Mouse (Mus musculus): ENCODE data around the gene Thrb. TPM values are rescaled to one million over a fixed set of nuclear protein-coding genes. Genes with fewer than 3 reads are reported as not detected.
A peak's percentile ranks its signal among the peaks of the same experiment; 100 is the strongest.

Thrb gene
- polyA plus RNA-seq, 1 experiment from 2014 or later: 0.70 TPM

- WGBS: 13% methylated on average over 2 of the region's 2 CpGs
These were observed 71.0 kb downstream of the Thrb start for GRCm38 (mm10) chr14:17731020-17731419.

GRCm38 (mm10) chr14:17733077-17733778 lies 73.2 kb downstream of the Thrb start:
- Histone ChIP-seq H3K27me3 (ENCODE audit: insufficient read depth, low read length) (no peaks in the 10 kb centered on the region), H3K9ac (no peak overlapping the region), H3K4me3 (ENCODE audit: low read depth, low read length) (no peak overlapping the region), H3K27ac (ENCODE audit: low read depth) (no peak overlapping the region), H3K9me3 (ENCODE audit: low read depth, low read length) (no peaks in the 10 kb centered on the region), H3K4me1 (ENCODE audit: insufficient read depth) (no peaks in the 10 kb centered on the region), H3K36me3 (ENCODE audit: insufficient read depth) (no peaks in the 10 kb centered on the region), H3K4me2 (no peak overlapping the region)
- DNase-seq: no peak
- no peak for TF ChIP-seq CTCF (IDR thresholded peaks at IDR 0.05; ENCODE audit: low read depth)
- ATAC-seq (ENCODE audit: insufficient read depth): no peak
- 84% methylated on average over 2 of the region's 2 CpGs for WGBS

More at GRCm38 (mm10) chr14:17731020-17731419, 71.0 kb downstream of the Thrb start:
- Histone ChIP-seq H3K27me3 (ENCODE audit: insufficient read depth, low read length) (no peaks in the 10 kb centered on the region), H3K9me3 (ENCODE audit: low read depth, low read length) (no peaks in the 10 kb centered on the region), H3K36me3 (ENCODE audit: insufficient read depth) (no peaks in the 10 kb centered on the region), H3K27ac (ENCODE audit: low read depth) (no peak overlapping the region), H3K4me1 (ENCODE audit: insufficient read depth) (no peaks in the 10 kb centered on the region), H3K4me3 (ENCODE audit: low read depth, low read length) (no peak overlapping the region), H3K4me2 (no peak overlapping the region), H3K9ac (no peak overlapping the region)
- no peak for ATAC-seq (ENCODE audit: insufficient read depth)
- no peak for DNase-seq
- no peak for TF ChIP-seq CTCF (IDR thresholded peaks at IDR 0.05; ENCODE audit: low read depth)

GRCm38 (mm10) chr14:17733779-17734137 lies 73.7 kb downstream of the Thrb start:
- 82% methylated on average over 2 of the region's 2 CpGs for WGBS
- TF ChIP-seq CTCF (IDR thresholded peaks at IDR 0.05; ENCODE audit: low read depth): no peak
- no peaks in the 10 kb centered on the region for H3K9me3 ChIP-seq (ENCODE audit: low read depth, low read length)
- H3K4me2 ChIP-seq: no peak overlapping the region
- no peaks in the 10 kb centered on the region for H3K4me1 ChIP-seq (ENCODE audit: insufficient read depth)
- H3K4me3 ChIP-seq (ENCODE audit: low read depth, low read length): no peak overlapping the region
- H3K36me3 ChIP-seq (ENCODE audit: insufficient read depth): no peaks in the 10 kb centered on the region
- ATAC-seq (ENCODE audit: insufficient read depth): no peak
- DNase-seq: no peak
- H3K9ac ChIP-seq: no peak overlapping the region
- no peak overlapping the region for H3K27ac ChIP-seq (ENCODE audit: low read depth)
- no peaks in the 10 kb centered on the region for H3K27me3 ChIP-seq (ENCODE audit: insufficient read depth, low read length)

DNA sequence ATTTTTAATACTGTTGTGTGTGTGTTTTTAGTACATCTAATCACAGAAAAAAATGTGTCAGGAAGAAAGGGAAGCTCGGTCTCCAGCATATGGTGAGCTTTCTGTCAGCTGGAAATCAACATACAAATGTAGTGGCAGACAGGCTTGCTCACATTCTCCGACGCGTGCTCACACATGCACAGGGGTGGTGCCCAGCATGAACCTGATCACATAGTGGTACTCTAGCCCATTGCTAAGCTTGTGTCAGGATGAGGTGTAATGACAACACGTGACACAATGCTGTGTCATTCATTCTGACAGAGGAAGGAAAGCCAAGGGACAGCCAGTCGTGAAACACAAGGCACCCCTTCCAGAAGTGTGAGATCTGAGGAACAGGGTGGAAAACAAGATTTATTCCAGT lies 75.4 kb downstream of the Thrb start:
- no peak overlapping the region for H3K27ac ChIP-seq (ENCODE audit: low read depth)
- no peaks in the 10 kb centered on the region for H3K36me3 ChIP-seq (ENCODE audit: insufficient read depth)
- 67% methylated on average over 6 of the region's 6 CpGs for WGBS
- H3K27me3 ChIP-seq (ENCODE audit: insufficient read depth, low read length): no peaks in the 10 kb centered on the region
- DNase-seq: no peak
- no peaks in the 10 kb centered on the region for H3K4me1 ChIP-seq (ENCODE audit: insufficient read depth)
- TF ChIP-seq CTCF (IDR thresholded peaks at IDR 0.05; ENCODE audit: low read depth): no peak
- H3K9me3 ChIP-seq (ENCODE audit: low read depth, low read length): no peaks in the 10 kb centered on the region
- no peak overlapping the region for H3K4me2 ChIP-seq
- no peak overlapping the region for H3K9ac ChIP-seq
- H3K4me3 ChIP-seq (ENCODE audit: low read depth, low read length): no peak overlapping the region
- ATAC-seq (ENCODE audit: insufficient read depth): no peak

- Histone ChIP-seq H3K9me3 (ENCODE audit: low read depth, low read length) (no peaks in the 10 kb centered on the region), H3K4me3 (ENCODE audit: low read depth, low read length) (no peak overlapping the region), H3K27me3 (ENCODE audit: insufficient read depth, low read length) (no peaks in the 10 kb centered on the region), H3K4me1 (ENCODE audit: insufficient read depth) (0 out of 2 replicates have a peak, but pooled peaks cover 4% of the 10 kb centered on the region), H3K9ac (no peak overlapping the region), H3K36me3 (ENCODE audit: insufficient read depth) (no peaks in the 10 kb centered on the region), H3K27ac (ENCODE audit: low read depth) (no peak overlapping the region), H3K4me2 (no peak overlapping the region)
- WGBS: 35% methylated on average over 3 of the region's 3 CpGs
- no peak for TF ChIP-seq CTCF (IDR thresholded peaks at IDR 0.05; ENCODE audit: low read depth)
- ATAC-seq (ENCODE audit: insufficient read depth) (no peak), DNase-seq (no peak)
These were observed 80.8 kb downstream of the Thrb start for GRCm38 (mm10) chr14:17740903-17741302.

GRCm38 (mm10) chr14:17742264-17742663 lies 82.2 kb downstream of the Thrb start:
- no peak overlapping the region for H3K4me2 ChIP-seq
- no peaks in the 10 kb centered on the region for H3K36me3 ChIP-seq (ENCODE audit: insufficient read depth)
- 0 out of 2 replicates have a peak, but pooled peaks cover 4% of the 10 kb centered on the region for H3K4me1 ChIP-seq (ENCODE audit: insufficient read depth)
- no peak for DNase-seq
- H3K9ac ChIP-seq: no peak overlapping the region
- no peaks in the 10 kb centered on the region for H3K9me3 ChIP-seq (ENCODE audit: low read depth, low read length)
- H3K4me3 ChIP-seq (ENCODE audit: low read depth, low read length): no peak overlapping the region
- WGBS: 70% methylated on average over 2 of the region's 2 CpGs
- no peak for ATAC-seq (ENCODE audit: insufficient read depth)
- no peak for TF ChIP-seq CTCF (IDR thresholded peaks at IDR 0.05; ENCODE audit: low read depth)
- no peak overlapping the region for H3K27ac ChIP-seq (ENCODE audit: low read depth)
- no peaks in the 10 kb centered on the region for H3K27me3 ChIP-seq (ENCODE audit: insufficient read depth, low read length)

DNA sequence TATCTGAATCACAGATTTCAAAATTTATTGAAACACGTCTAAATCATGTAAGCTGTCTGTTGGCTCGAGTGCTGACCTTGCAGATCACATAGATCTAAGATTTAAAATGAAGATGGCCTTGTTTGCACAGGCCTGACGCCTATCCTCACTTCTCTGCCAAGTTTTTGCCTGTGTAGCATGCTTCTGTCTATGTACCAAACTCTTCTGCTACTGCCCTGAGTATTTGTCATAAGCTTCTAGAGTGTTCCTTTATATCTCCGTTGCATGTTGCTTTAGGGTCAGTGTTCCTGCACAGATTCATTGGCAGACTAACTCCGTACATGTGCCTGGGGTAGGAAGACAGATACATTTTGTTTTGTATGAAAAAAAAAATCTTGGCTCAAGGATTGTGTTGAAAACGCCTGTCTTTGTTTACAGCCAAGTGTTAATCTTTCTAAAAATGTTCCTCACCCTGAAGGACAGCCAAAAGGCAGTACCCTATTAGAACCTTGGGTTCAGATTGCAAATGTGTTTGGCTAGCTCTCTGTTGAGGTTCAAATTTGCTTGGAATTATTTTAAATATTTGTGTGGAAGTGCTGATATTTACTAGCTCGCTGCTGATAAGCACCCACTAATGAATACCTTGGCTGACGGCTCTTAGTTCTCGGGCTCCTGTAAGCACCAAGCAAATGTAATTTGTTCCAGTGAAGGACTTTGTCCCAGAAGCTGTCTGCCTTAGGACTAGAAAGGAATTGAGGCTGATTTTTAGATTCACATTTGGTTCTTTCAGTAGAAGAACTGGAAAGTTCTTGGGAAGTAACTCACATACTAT lies 83.0 kb downstream of the Thrb start:
- H3K4me3 ChIP-seq (ENCODE audit: low read depth, low read length): no peak overlapping the region
- no peaks in the 10 kb centered on the region for H3K9me3 ChIP-seq (ENCODE audit: low read depth, low read length)
- no peak overlapping the region for H3K27ac ChIP-seq (ENCODE audit: low read depth)
- no peak overlapping the region for H3K9ac ChIP-seq
- no peak for TF ChIP-seq CTCF (IDR thresholded peaks at IDR 0.05; ENCODE audit: low read depth)
- peak; percentile 54 for DNase-seq
- 0 out of 2 replicates have a peak, but pooled peaks cover 4% of the 10 kb centered on the region for H3K4me1 ChIP-seq (ENCODE audit: insufficient read depth)
- H3K36me3 ChIP-seq (ENCODE audit: insufficient read depth): no peaks in the 10 kb centered on the region
- ATAC-seq (ENCODE audit: insufficient read depth): peak; percentile 44; the same call in 1 of the 2 replicates
- no peaks in the 10 kb centered on the region for H3K27me3 ChIP-seq (ENCODE audit: insufficient read depth, low read length)
- 39% methylated on average over 9 of the region's 9 CpGs for WGBS
- no peak overlapping the region for H3K4me2 ChIP-seq
